Mouse (Mus musculus): ENCODE measurements around the gene Trim13. TPM values are rescaled to one million over a fixed set of nuclear protein-coding genes. Genes with fewer than 3 reads are reported as not detected.

The Trim13 gene
- polyA plus RNA-seq, 1 experiment, result 14.3 TPM

DNA sequence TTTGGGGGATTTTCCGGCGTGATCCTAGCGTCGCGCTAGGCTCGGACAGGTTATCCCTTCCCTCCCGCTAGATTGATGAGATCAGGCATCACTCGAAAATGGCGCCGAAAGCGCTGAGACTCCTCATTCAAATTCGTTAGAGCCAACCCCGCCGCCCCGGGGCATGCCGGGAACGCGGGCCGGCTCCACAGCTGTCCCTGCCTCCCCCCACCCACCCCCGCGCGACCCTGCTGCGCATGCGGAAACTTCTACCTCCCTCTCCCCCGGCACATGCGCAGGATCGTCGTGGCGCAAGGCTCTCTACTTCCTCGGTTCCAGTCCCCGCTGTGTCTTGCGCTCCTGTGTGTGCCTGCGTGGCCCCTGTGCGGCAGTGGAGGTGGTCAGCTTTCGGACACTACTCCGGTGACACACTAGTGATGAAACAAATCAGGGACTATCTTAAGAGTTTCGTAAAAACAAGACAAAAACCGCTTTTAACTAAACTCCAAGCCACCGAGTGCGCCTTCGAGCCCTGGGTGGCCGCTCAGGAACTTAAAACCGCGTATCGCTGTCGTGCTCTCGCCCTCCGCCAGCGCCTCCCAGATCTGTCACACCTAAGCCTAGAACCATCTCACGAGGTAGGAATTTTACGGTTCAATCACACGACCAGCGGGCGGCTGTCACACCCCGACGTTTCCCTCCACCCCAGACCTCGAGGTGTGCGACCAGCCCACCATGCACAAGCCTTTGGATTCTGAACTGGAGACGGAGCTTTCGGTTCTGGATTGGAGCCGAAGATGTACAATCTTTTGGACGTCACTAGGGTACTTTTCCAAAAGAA is 50.8 kb downstream of the Trim13 start:
- Histone ChIP-seq H3K4me1 (ENCODE audit: control insufficient read depth, insufficient read depth, low read length) (no peaks in the 10 kb centered on the region; the same call in 1 of the 2 replicates), H3K27ac (ENCODE audit: insufficient read depth, low read length) (peak overlapping the region; percentile 36; the same call in 1 of the 2 replicates)
- TF ChIP-seq CTCF (IDR thresholded peaks at IDR 0.05; ENCODE audit: extremely low read depth, insufficient read depth, low read length) (no peak), POLR2A (IDR thresholded peaks at IDR 0.05; ENCODE audit: extremely low read depth, insufficient read depth, low read length) (peak; percentile 87)

DNA sequence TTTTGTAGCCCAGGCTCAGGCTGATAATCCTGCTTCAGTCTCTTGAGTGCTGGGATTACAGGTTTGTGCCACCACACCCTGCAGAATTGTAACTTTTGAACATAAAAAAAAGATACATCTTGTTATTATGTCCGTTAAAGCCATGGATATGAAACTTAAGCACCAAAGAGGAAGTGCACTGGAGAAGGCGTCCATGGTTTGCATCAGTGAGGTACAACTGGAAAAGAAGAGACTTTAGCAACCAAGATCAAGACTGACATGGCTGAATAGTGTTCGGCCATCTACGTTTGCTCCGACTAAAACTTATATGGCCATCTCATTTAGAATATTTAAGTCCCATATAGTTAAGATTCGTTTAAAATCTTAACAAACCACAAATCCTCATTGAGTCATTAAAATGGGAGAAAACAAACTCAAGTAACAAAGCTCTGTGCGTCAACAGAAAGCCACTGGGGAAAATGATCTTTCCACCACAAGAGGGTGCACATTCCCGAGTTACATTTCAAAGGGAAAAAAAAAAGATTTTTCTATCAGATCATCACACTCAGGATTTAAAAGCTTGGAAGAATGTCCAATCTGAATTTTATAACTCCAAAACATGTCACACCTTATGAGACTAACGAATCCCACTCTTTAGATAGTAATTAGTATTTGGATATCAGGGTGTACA is 52.4 kb downstream of the Trim13 start:
- no peaks in the 10 kb centered on the region; the same call in 1 of the 2 replicates for H3K4me1 ChIP-seq (ENCODE audit: control insufficient read depth, insufficient read depth, low read length)
- TF ChIP-seq POLR2A (IDR thresholded peaks at IDR 0.05; ENCODE audit: extremely low read depth, insufficient read depth, low read length) (no peak), CTCF (IDR thresholded peaks at IDR 0.05; ENCODE audit: extremely low read depth, insufficient read depth, low read length) (peak; percentile 49; the same call in 1 of the 2 replicates)
- no peak overlapping the region for H3K4me3 ChIP-seq (ENCODE audit: insufficient read depth, low read length)
- H3K27ac ChIP-seq (ENCODE audit: insufficient read depth, low read length), result no peak overlapping the region

More for the DNA sequence above, 50.8 kb downstream of the Trim13 start:
- peak overlapping the region; percentile 45 for H3K4me3 ChIP-seq (ENCODE audit: insufficient read depth, low read length)

Other genes with a start within 250 kb of the Trim13 start
- gene Ebpl, start 237.8 kb upstream of the Trim13 start, polyA plus RNA-seq (2012; rRNA removed), result 3.9 and 4.0 TPM in 2 replicates
- 46.4 and 47.6 TPM in 2 replicates for gene Kpna3, start 158.4 kb upstream of the Trim13 start, polyA plus RNA-seq (2012; rRNA removed)
- 33.7 and 35.5 TPM in 2 replicates for gene Spryd7, start 41.4 kb upstream of the Trim13 start, polyA plus RNA-seq (2012; rRNA removed)
- 0.48 and 0.49 TPM in 2 replicates for gene Kcnrg, start 9.2 kb downstream of the Trim13 start, polyA plus RNA-seq (2012; rRNA removed)

Data from cortical plate, adult 2 months (tissue).